Mouse (Mus musculus) kidney, embryonic 16.5 days (tissue): ENCODE results near the gene Git1. TPM values are rescaled to one million over a fixed set of nuclear protein-coding genes. Genes with fewer than 3 reads are reported as not detected.
A peak's percentile ranks its signal among the peaks of the same experiment; 100 is the strongest.

Experiments
- ATAC-seq: fragments of 200-750 bp; cut with Nextera tagmentation; 2 replicates; pipeline ENCODE4 v1.8.0; 2017; ENCODE audit warnings: moderate TSS enrichment; ENCODE audit not compliant: low FRiP score, low TSS enrichment
- H3K27ac ChIP-seq: fragments of 300-500 bp; sonication (generic); 2 replicates; pipeline ENCODE4 v1.5.1; 2014; ENCODE audit warnings: low read length
- H3K27me3 ChIP-seq: fragments of 300-500 bp; sonication (generic); 2 replicates; pipeline ENCODE4 v1.6.1; 2014; ENCODE audit warnings: low read length, control low read depth, mixed read lengths; ENCODE audit not compliant: insufficient read depth
- H3K36me3 ChIP-seq: fragments of 300-500 bp; sonication (generic); 2 replicates; pipeline ENCODE4 v1.6.1; 2014; ENCODE audit warnings: low read length, control low read depth, mixed read lengths; ENCODE audit not compliant: insufficient read depth
- H3K4me1 ChIP-seq: fragments of 300-500 bp; sonication (generic); 2 replicates; pipeline ENCODE4 v1.6.1; 2014; ENCODE audit warnings: low read length, control low read depth, mixed read lengths; ENCODE audit not compliant: insufficient read depth
- H3K4me2 ChIP-seq: fragments of 300-500 bp; sonication (generic); replicated peaks from 2 replicates; pipeline ENCODE4 v1.6.1; 2014; ENCODE audit warnings: low read depth, low read length
- H3K4me3 ChIP-seq: fragments of 300-500 bp; sonication (generic); 2 replicates; pipeline ENCODE4 v1.5.1; 2014; ENCODE audit warnings: mild to moderate bottlenecking, low read length
- H3K9ac ChIP-seq: fragments of 300-500 bp; sonication (generic); replicated peaks from 2 replicates; pipeline ENCODE4 v1.6.1; 2014; ENCODE audit warnings: low read length
- H3K9me3 ChIP-seq: fragments of 300-500 bp; sonication (generic); 2 replicates; pipeline ENCODE4 v1.6.1; 2016; ENCODE audit warnings: low read length, control low read depth
- WGBS: fragments of 180-500 bp; shearing (Covaris S2); extraction: QIAGEN DNeasy Blood & Tissue Kit; methylation state at CpG from one replicate; pipeline ENCODE4 v1.1.7; 2014; 5-methylcytosine and 5-hydroxymethylcytosine counted together
- polyA plus RNA-seq: library from polyadenylated mRNA; unstranded; fragments of >200 nt; fragmentation: Nextera tagmentation; extraction: Ambion mirVana; gene quantifications from 2 replicates; pipeline ENCODE4 v1.2.1, GENCODE M21; 2015

Gene Git1
- polyA plus RNA-seq, 1 experiment from 2014 or later: 9.7 TPM

DNA sequence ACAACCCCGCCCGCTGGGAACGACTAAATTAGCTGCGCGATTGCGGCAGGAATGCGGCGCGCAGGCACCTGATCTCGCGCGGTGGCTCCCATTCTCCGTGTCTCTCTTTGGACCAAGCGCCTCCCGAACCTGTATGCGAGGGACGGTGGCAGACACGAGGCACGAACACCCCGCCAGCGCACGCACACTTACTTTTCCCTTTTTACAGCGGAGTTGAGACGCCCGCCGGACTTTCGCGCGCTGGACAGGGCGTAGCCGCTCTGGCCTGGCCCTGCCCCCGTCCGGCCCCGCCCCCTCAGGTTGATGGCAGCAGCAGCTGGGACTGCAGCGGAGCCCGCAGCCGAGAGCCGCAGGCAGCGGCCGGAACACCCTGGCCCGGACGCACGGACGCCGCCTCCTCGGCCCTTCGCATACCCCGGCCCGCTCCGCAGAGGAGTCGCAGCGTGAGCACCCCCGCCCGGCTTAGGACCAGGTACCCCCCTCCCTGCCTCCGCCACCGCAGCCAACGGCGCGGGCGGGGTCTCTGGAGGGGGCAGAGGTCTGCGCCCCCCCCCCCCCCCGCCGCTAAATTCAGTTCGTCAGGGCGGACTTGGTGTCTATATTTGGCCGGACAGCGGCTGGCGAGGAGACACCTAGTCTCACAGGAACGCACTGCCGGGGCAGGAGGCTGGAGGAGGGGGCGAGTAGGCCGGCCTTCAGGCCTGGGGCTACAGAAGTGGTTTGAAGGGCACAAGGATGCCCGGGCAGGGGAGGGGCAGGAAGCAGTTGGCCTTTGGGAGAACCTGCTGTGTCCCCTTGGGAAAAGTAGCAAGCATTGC is 30.9 kb upstream of the Git1 start, which contains the start of gene Coro6:
Gene Coro6 (plus strand): TSS at position 129 of the 818 bp plus-strand sequence.
- under 1% methylated on average over 66 of the region's 73 CpGs for WGBS
- H3K9ac ChIP-seq: peak within 1 kb of the TSS; percentile 66
- peak; percentile 89 for ATAC-seq
- H3K36me3 ChIP-seq: no peaks in the 10 kb centered on the region
- peaks cover 52% of the 10 kb centered on the region for H3K27me3 ChIP-seq
- H3K9me3 ChIP-seq: no peaks in the 10 kb centered on the region
- H3K27ac ChIP-seq: no peak within 1 kb of the TSS
- H3K4me1 ChIP-seq: peaks cover 11% of the 10 kb centered on the region
- peak within 1 kb of the TSS; percentile 63 for H3K4me3 ChIP-seq
- peak within 1 kb of the TSS; percentile 99 for H3K4me2 ChIP-seq

DNA sequence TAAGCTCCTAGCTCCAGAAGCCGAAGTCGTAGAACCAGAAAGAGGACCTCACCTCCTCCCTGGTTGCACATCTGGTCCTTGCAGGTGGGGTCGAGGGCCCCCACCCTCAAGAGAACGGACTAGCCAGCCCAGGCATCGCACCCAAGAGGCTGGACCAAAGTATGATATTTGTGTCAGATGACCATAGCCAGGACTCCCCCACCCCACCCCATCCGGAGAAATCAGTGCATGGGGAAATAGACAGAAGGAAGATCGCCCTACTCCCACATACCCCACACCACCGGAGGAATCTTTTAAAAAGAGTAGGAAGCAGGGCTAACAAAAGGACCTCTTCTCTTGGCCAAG is 30.3 kb upstream of the Git1 start:
- Histone ChIP-seq H3K9ac (peak overlapping the region; percentile 66; the same call in 1 of the 2 replicates), H3K4me3 (no peak overlapping the region)
- 37% methylated on average over 8 of the region's 8 CpGs for WGBS

DNA sequence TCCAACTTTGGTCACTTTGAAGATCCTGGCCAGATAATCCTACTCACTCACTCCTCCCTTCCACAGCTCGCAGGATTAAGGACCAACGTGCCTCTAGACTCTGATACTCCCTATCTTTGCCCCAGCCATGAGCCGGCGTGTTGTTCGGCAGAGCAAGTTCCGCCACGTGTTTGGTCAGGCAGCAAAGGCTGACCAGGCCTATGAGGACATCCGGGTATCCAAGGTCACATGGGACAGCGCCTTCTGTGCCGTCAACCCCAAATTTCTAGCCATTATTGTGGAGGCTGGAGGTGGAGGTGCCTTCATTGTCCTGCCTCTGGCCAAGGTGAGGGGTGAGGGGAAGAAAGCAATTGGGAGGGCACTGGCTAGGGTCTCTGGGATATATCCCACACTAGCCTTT is 29.6 kb upstream of the Git1 start:
- H3K4me2 ChIP-seq: no peak overlapping the region

More for the DNA sequence above, 30.3 kb upstream of the Git1 start:
- Histone ChIP-seq H3K27ac (no peak overlapping the region), H3K4me2 (peak overlapping the region; percentile 99), H3K9me3 (no peaks in the 10 kb centered on the region), H3K4me1 (peaks cover 14% of the 10 kb centered on the region), H3K27me3 (peaks cover 58% of the 10 kb centered on the region), H3K36me3 (no peaks in the 10 kb centered on the region)
- ATAC-seq: no peak

GRCm38 (mm10) chr11:77464684-77465083 is 28.7 kb upstream of the Git1 start:
- no peaks in the 10 kb centered on the region for H3K36me3 ChIP-seq
- no peak overlapping the region for H3K4me2 ChIP-seq
- peaks cover 14% of the 10 kb centered on the region for H3K4me1 ChIP-seq
- WGBS: 30% methylated on average over 4 of the region's 4 CpGs
- peaks cover 63% of the 10 kb centered on the region for H3K27me3 ChIP-seq
- no peak overlapping the region for H3K27ac ChIP-seq
- no peak overlapping the region for H3K4me3 ChIP-seq
- H3K9ac ChIP-seq: no peak overlapping the region
- H3K9me3 ChIP-seq: no peaks in the 10 kb centered on the region
- ATAC-seq: no peak

More for the DNA sequence above, 29.6 kb upstream of the Git1 start:
- 75% methylated on average over 10 of the region's 10 CpGs for WGBS
- Histone ChIP-seq H3K9ac (no peak overlapping the region), H3K4me1 (peaks cover 14% of the 10 kb centered on the region), H3K36me3 (no peaks in the 10 kb centered on the region), H3K4me3 (no peak overlapping the region), H3K27me3 (peaks cover 63% of the 10 kb centered on the region), H3K27ac (no peak overlapping the region), H3K9me3 (no peaks in the 10 kb centered on the region)
- ATAC-seq: no peak

DNA sequence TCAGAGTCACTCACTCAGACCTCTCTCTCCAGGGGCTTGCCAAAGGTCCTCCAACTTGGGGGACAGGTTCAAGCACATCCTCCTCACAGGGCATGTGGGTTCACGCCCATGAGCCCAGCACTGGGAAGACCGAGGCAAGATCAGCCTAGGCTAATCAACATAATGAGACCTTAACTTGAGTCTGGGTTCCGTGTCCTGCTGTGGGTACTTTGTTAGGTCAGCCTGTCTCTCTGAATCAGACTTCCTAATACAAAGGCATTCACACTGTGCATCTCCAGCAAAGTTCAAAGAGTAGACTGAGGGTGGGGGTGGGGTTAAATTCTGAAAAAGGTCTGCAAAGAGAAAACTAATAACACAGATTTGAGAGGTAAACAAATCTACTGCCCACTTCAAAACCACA is 28.3 kb upstream of the Git1 start:
- WGBS: 71% methylated on average over 3 of the region's 3 CpGs
- H3K4me3 ChIP-seq: no peak overlapping the region
- H3K27ac ChIP-seq: no peak overlapping the region
- no peak for ATAC-seq
- no peak overlapping the region for H3K9ac ChIP-seq
- H3K4me1 ChIP-seq: peaks cover 14% of the 10 kb centered on the region
- H3K27me3 ChIP-seq: peaks cover 63% of the 10 kb centered on the region
- H3K36me3 ChIP-seq: no peaks in the 10 kb centered on the region
- no peaks in the 10 kb centered on the region for H3K9me3 ChIP-seq
- no peak overlapping the region for H3K4me2 ChIP-seq

GRCm38 (mm10) chr11:77466544-77466943 is 26.8 kb upstream of the Git1 start:
- Histone ChIP-seq H3K9me3 (no peaks in the 10 kb centered on the region), H3K4me1 (peaks cover 14% of the 10 kb centered on the region), H3K36me3 (peaks cover 8% of the 10 kb centered on the region), H3K4me2 (no peak overlapping the region), H3K27me3 (peaks cover 54% of the 10 kb centered on the region), H3K27ac (no peak overlapping the region), H3K4me3 (0 out of 2 replicates have a peak overlapping the region, but pooled peaks have one; percentile 18), H3K9ac (0 out of 2 replicates have a peak overlapping the region, but pooled peaks have one; percentile 5)
- 41% methylated on average over 9 of the region's 9 CpGs for WGBS
- ATAC-seq: no peak

- ATAC-seq: peak; percentile 33
- H3K27me3 ChIP-seq: peaks cover 50% of the 10 kb centered on the region
- peak overlapping the region; percentile 37 for H3K4me2 ChIP-seq
Observed at GRCm38 (mm10) chr11:77467157-77467556, 26.2 kb upstream of the Git1 start.

GRCm38 (mm10) chr11:77467784-77468183 is 25.6 kb upstream of the Git1 start:
- no peak for ATAC-seq
- Histone ChIP-seq H3K9me3 (no peaks in the 10 kb centered on the region), H3K36me3 (peaks cover 19% of the 10 kb centered on the region), H3K27me3 (peaks cover 50% of the 10 kb centered on the region), H3K4me3 (no peak overlapping the region), H3K27ac (no peak overlapping the region), H3K4me1 (peaks cover 10% of the 10 kb centered on the region), H3K9ac (no peak overlapping the region), H3K4me2 (peak overlapping the region; percentile 37)
- WGBS: 8% methylated on average over 20 of the region's 20 CpGs

More at GRCm38 (mm10) chr11:77467157-77467556, 26.2 kb upstream of the Git1 start:
- Histone ChIP-seq H3K9ac (no peak overlapping the region), H3K4me3 (peak overlapping the region; percentile 18), H3K27ac (no peak overlapping the region), H3K9me3 (no peaks in the 10 kb centered on the region), H3K4me1 (peaks cover 10% of the 10 kb centered on the region), H3K36me3 (peaks cover 14% of the 10 kb centered on the region)
- WGBS: 2% methylated on average over 20 of the region's 25 CpGs

DNA sequence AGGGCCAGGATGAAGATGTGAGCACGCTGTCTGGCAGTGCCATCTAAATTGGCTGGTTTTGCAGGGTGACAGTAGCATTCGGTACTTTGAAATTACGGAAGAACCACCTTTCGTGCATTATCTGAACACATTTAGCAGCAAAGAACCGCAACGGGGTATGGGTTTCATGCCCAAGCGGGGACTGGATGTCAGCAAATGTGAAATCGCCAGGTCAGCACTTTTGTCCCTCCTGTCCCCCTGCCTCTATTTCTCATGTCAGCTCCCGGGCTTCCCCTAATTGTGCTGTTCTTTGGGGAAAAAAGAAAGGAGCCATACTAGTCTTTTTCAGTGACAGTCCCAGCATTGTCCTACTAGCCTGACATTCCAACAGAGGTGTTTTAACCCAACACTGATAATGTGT is 25.0 kb upstream of the Git1 start:
- Histone ChIP-seq H3K9me3 (no peaks in the 10 kb centered on the region), H3K36me3 (peaks cover 19% of the 10 kb centered on the region), H3K27me3 (peaks cover 46% of the 10 kb centered on the region), H3K4me2 (no peak overlapping the region), H3K4me1 (peaks cover 10% of the 10 kb centered on the region), H3K27ac (no peak overlapping the region), H3K9ac (no peak overlapping the region), H3K4me3 (no peak overlapping the region)
- WGBS: 86% methylated on average over 9 of the region's 9 CpGs
- no peak for ATAC-seq

DNA sequence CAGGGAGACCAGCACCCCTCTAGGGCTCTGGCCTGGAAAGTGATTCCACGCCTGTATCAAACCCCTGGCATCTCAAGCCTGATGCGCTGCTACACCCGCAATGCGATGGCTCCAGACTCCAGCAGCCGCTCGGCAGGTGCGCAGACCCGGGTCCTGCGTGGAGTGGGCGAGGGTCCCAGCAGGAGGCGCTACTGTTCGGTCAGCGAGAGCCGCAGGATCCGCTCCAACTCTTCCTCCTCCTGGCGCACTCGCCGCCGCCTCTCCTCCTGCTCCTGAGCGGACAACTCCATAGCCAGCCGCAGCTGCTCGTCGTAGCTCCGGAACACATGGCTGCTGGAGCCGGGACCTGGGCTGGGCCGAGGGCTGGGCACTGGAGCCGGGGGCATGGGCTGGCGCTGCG is 22.0 kb upstream of the Git1 start:
- no peak overlapping the region for H3K4me3 ChIP-seq
- WGBS: 74% methylated on average over 28 of the region's 29 CpGs
- H3K9ac ChIP-seq: no peak overlapping the region
- H3K4me1 ChIP-seq: peaks cover 10% of the 10 kb centered on the region
- H3K9me3 ChIP-seq: no peaks in the 10 kb centered on the region
- ATAC-seq: no peak
- H3K36me3 ChIP-seq: peaks cover 23% of the 10 kb centered on the region
- H3K27ac ChIP-seq: no peak overlapping the region
- peaks cover 22% of the 10 kb centered on the region for H3K27me3 ChIP-seq
- no peak overlapping the region for H3K4me2 ChIP-seq
